Mouse (Mus musculus) midbrain, embryonic 16.5 days (tissue): ENCODE results near the gene Ighmbp2. TPM values are rescaled to one million over a fixed set of nuclear protein-coding genes. Genes with fewer than 3 reads are reported as not detected.
"Not testable (repeated sequence)": the region's sequence is repeated elsewhere in the genome, so short reads cannot be mapped to it uniquely, and the experiment has no call there.

Experiments
- ATAC-seq: fragments of 200-750 bp; cut with Nextera tagmentation; 2 replicates; pipeline ENCODE4 v1.8.0; 2017; ENCODE audit warnings: moderate TSS enrichment
- H3K27ac ChIP-seq: fragments of 300-500 bp; sonication (generic); 2 replicates; pipeline ENCODE4 v1.5.1; 2014; ENCODE audit warnings: mild to moderate bottlenecking, low read length, mixed read lengths
- H3K27me3 ChIP-seq: fragments of 300-500 bp; sonication (generic); 2 replicates; pipeline ENCODE4 v1.6.1; 2014; ENCODE audit warnings: low read depth, low read length, mixed read lengths; ENCODE audit not compliant: control insufficient read depth, insufficient read depth
- H3K36me3 ChIP-seq: fragments of 300-500 bp; sonication (generic); 2 replicates; pipeline ENCODE4 v1.6.1; 2014; ENCODE audit warnings: mild to moderate bottlenecking, low read length, moderate library complexity, mixed read lengths; ENCODE audit not compliant: control insufficient read depth, insufficient read depth
- H3K4me1 ChIP-seq: fragments of 300-500 bp; sonication (generic); 2 replicates; pipeline ENCODE4 v1.6.1; 2014; ENCODE audit warnings: mild to moderate bottlenecking, low read length, mixed read lengths; ENCODE audit not compliant: control insufficient read depth, insufficient read depth
- H3K4me2 ChIP-seq: fragments of 300-500 bp; sonication (generic); 2 replicates; pipeline ENCODE4 v1.6.1; 2014; ENCODE audit warnings: mild to moderate bottlenecking, low read length, mixed read lengths
- H3K4me3 ChIP-seq: fragments of 300-500 bp; sonication (generic); 2 replicates; pipeline ENCODE4 v1.5.1; 2014; ENCODE audit warnings: low read depth, mild to moderate bottlenecking, low read length, moderate library complexity, mixed read lengths
- H3K9ac ChIP-seq: fragments of 300-500 bp; sonication (generic); 2 replicates; pipeline ENCODE4 v1.6.1; 2014; ENCODE audit warnings: low read depth, low read length, mixed read lengths
- H3K9me3 ChIP-seq: fragments of 300-500 bp; sonication (generic); replicated peaks from 2 replicates; pipeline ENCODE4 v1.6.1; 2014; ENCODE audit warnings: mild to moderate bottlenecking, low read length, mixed read lengths; ENCODE audit not compliant: control insufficient read depth, poor library complexity, severe bottlenecking
- WGBS: fragments of 180-500 bp; shearing (Covaris S2); extraction: QIAGEN DNeasy Blood & Tissue Kit; methylation state at CpG from one replicate; pipeline ENCODE4 v1.1.7; 2014; 5-methylcytosine and 5-hydroxymethylcytosine counted together
- microRNA-seq: library from miRNA; unstranded; fragments of <30 nt; microRNA quantifications from one replicate; pipeline ENCODE4, GENCODE M21; 2017
- polyA plus RNA-seq: library from polyadenylated mRNA; unstranded; fragments of >200 nt; fragmentation: Nextera tagmentation; extraction: Ambion mirVana; gene quantifications from 2 replicates; pipeline ENCODE4 v1.2.1, GENCODE M21; 2015

The Ighmbp2 gene
- polyA plus RNA-seq, 1 experiment from 2014 or later = 11.2 TPM

- Histone ChIP-seq H3K9me3 (no peaks in the 10 kb centered on the region), H3K36me3 (peaks cover 39% of the 10 kb centered on the region)
- WGBS = 93% methylated on average over 3 of the region's 3 CpGs
Observed at GRCm38 (mm10) chr19:3260591-3260990, 22.2 kb downstream of the Ighmbp2 start.

GRCm38 (mm10) chr19:3260016-3260415 is 22.8 kb downstream of the Ighmbp2 start:
- H3K4me3 ChIP-seq = no peak overlapping the region
- no peak for ATAC-seq
- whole genome bisulfite sequencing = 93% methylated on average over 8 of the region's 8 CpGs
- H3K4me2 ChIP-seq = no peak overlapping the region
- H3K4me1 ChIP-seq = no peaks in the 10 kb centered on the region
- H3K9ac ChIP-seq = no peak overlapping the region
- no peaks in the 10 kb centered on the region for H3K9me3 ChIP-seq
- H3K27ac ChIP-seq = no peak overlapping the region
- H3K27me3 ChIP-seq = no peaks in the 10 kb centered on the region
- peaks cover 33% of the 10 kb centered on the region for H3K36me3 ChIP-seq

More at GRCm38 (mm10) chr19:3260591-3260990, 22.2 kb downstream of the Ighmbp2 start:
- H3K4me1 ChIP-seq = no peaks in the 10 kb centered on the region
- ATAC-seq = no peak
- no peak overlapping the region for H3K4me2 ChIP-seq
- H3K27me3 ChIP-seq = no peaks in the 10 kb centered on the region
- no peak overlapping the region for H3K27ac ChIP-seq
- H3K4me3 ChIP-seq = no peak overlapping the region
- H3K9ac ChIP-seq = no peak overlapping the region

GRCm38 (mm10) chr19:3225261-3225660 is 57.6 kb downstream of the Ighmbp2 start:
- H3K9ac ChIP-seq, H3K9me3 ChIP-seq, ATAC-seq, H3K27me3 ChIP-seq, H3K27ac ChIP-seq, H3K36me3 ChIP-seq, H3K4me3 ChIP-seq, H3K4me2 ChIP-seq, H3K4me1 ChIP-seq: not testable (repeated sequence)
- whole genome bisulfite sequencing = 85% methylated on average over 3 of the region's 6 CpGs

GRCm38 (mm10) chr19:3214937-3215336 is 67.9 kb downstream of the Ighmbp2 start:
- H3K4me3 ChIP-seq, H3K9me3 ChIP-seq, H3K27ac ChIP-seq, H3K9ac ChIP-seq, H3K36me3 ChIP-seq, H3K4me2 ChIP-seq, H3K4me1 ChIP-seq, H3K27me3 ChIP-seq, ATAC-seq: not testable (repeated sequence)
- whole genome bisulfite sequencing = 84% methylated on average over 1 of the region's 1 CpGs

Small RNA genes lying within 50 kb of the gene (microRNA-seq; reads per million reads assigned to microRNA genes)
- not detected for gene Mir6984

Other genes with a start within 250 kb of the Ighmbp2 start
- 90.5 and 93.9 TPM in 2 replicates for gene Mrpl21, start 116 bp downstream of the Ighmbp2 start, polyA plus RNA-seq
- gene Cpt1a, start 39.3 kb upstream of the Ighmbp2 start, polyA plus RNA-seq = 14.9 and 15.1 TPM in 2 replicates
- 0.81 and 0.84 TPM in 2 replicates for gene Tesmin, start 105.8 kb upstream of the Ighmbp2 start, polyA plus RNA-seq
- 15.6 and 16.6 TPM in 2 replicates for gene Gal, start 131.5 kb upstream of the Ighmbp2 start, polyA plus RNA-seq